In genomic region chrX:73914827-73915703, GRCm38 (mm10) we compare ENCODE assay signal across 8 mouse cellular contexts. TPM values are rescaled to one million over a fixed set of nuclear protein-coding genes. Genes with fewer than 3 reads are reported as not detected.
DNase-seq lines count a peak whose midpoint lies in the region; ATAC-seq and TF ChIP-seq lines count a peak whose summit lies in the region.

No protein-coding gene starts in this region.

- DNase-seq in B cell, adult 2 months: peak; percentile 80 to 88
- DNase-seq in heart, adult 9 months (ENCODE audit: low spot score in 2 of 2): peak; percentile 89 to 97
- DNase-seq in monocyte, adult 2 months (ENCODE audit: low read depth in 1 of 2, low spot score in 2 of 2): peak; percentile 74 to 87
- DNase-seq in splenic B cell, adult 2 months (ENCODE audit: low read depth, low spot score): peak; percentile 97

- peaks cover 51% of the 10 kb centered on the region for H3K4me1 ChIP-seq in bone marrow macrophage, adult 2 months (ENCODE audit: control insufficient read depth, insufficient read depth, low read length)
- H3K4me1 ChIP-seq in embryonic fibroblast, embryonic 13.5 days (ENCODE audit: control insufficient read depth, insufficient read depth, low read length): no peaks in the 10 kb centered on the region
- no peaks in the 10 kb centered on the region for H3K4me1 ChIP-seq in kidney, embryonic 14.5 days (ENCODE audit: control insufficient read depth, insufficient read depth, low read length)
- peaks cover 3% of the 10 kb centered on the region; the same call in 1 of the 2 replicates for H3K4me1 ChIP-seq in limb, embryonic 15.5 days

- H3K27me3 ChIP-seq in kidney, embryonic 14.5 days (ENCODE audit: control insufficient read depth, insufficient read depth, low read length): no peaks in the 10 kb centered on the region
- 0 out of 2 replicates have a peak, but pooled peaks cover 9% of the 10 kb centered on the region for H3K27me3 ChIP-seq in limb, embryonic 15.5 days
- H3K27me3 ChIP-seq in splenic B cell, adult 2 months (ENCODE audit: control insufficient read depth, insufficient read depth, low read length, poor library complexity, severe bottlenecking): no peaks in the 10 kb centered on the region

- H3K4me2 ChIP-seq in kidney, embryonic 14.5 days (replicated peaks; ENCODE audit: low read depth, low read length): peak overlapping the region; percentile 31
- peak overlapping the region; percentile 36 for H3K4me2 ChIP-seq in limb, embryonic 15.5 days

- no peak overlapping the region for H3K9ac ChIP-seq in kidney, embryonic 14.5 days (ENCODE audit: low read depth, low read length)
- H3K9ac ChIP-seq in limb, embryonic 15.5 days: no peak overlapping the region

- peaks cover 14% of the 10 kb centered on the region for H3K36me3 ChIP-seq in kidney, embryonic 14.5 days (ENCODE audit: control insufficient read depth, insufficient read depth, low read length)
- H3K36me3 ChIP-seq in limb, embryonic 15.5 days: peaks cover 21% of the 10 kb centered on the region; the same call in 1 of the 2 replicates
- H3K36me3 ChIP-seq in splenic B cell, adult 2 months (ENCODE audit: control insufficient read depth, insufficient read depth, low read length, poor library complexity, severe bottlenecking): no peaks in the 10 kb centered on the region

- H3K9me3 ChIP-seq in kidney, embryonic 14.5 days (ENCODE audit: control insufficient read depth, low read length): no peaks in the 10 kb centered on the region
- no peaks in the 10 kb centered on the region for H3K9me3 ChIP-seq in limb, embryonic 15.5 days

- ATAC-seq in kidney, embryonic 14.5 days (ENCODE audit: low FRiP score, low TSS enrichment): peak; percentile 97
- peak; percentile 93 for ATAC-seq in limb, embryonic 15.5 days (ENCODE audit: insufficient number of reproducible peaks, low FRiP score, low TSS enrichment, low read depth)

- peak overlapping the region; percentile 87 for H3K27ac ChIP-seq in bone marrow macrophage, adult 2 months (ENCODE audit: insufficient read depth, low read depth, low read length)
- H3K27ac ChIP-seq in embryonic fibroblast, embryonic 13.5 days (ENCODE audit: insufficient read depth, low read length): peak overlapping the region; percentile 45; the same call in 1 of the 2 replicates
- peak overlapping the region; percentile 59 for H3K27ac ChIP-seq in kidney, embryonic 14.5 days (ENCODE audit: low read depth, low read length)
- H3K27ac ChIP-seq in limb, embryonic 15.5 days: peak overlapping the region; percentile 80

- TF ChIP-seq POLR2A in bone marrow macrophage, adult 2 months (IDR thresholded peaks at IDR 0.05; ENCODE audit: borderline replicate concordance, low read depth, low read length): no peak
- TF ChIP-seq POLR2A in embryonic fibroblast, embryonic 13.5 days (IDR thresholded peaks at IDR 0.05; ENCODE audit: low read depth, low read length): peak; percentile 63

- H3K4me3 ChIP-seq in bone marrow macrophage, adult 2 months (ENCODE audit: insufficient read depth, low read length): peak overlapping the region; percentile 44
- H3K4me3 ChIP-seq in embryonic fibroblast, embryonic 13.5 days (ENCODE audit: insufficient read depth, low read length): no peak overlapping the region; the same call in 1 of the 2 replicates
- H3K4me3 ChIP-seq in kidney, embryonic 14.5 days (ENCODE audit: low read length): no peak overlapping the region; the same call in 1 of the 2 replicates
- peak overlapping the region; percentile 29 for H3K4me3 ChIP-seq in limb, embryonic 15.5 days

- TF ChIP-seq CTCF in bone marrow macrophage, adult 2 months (IDR thresholded peaks at IDR 0.05; ENCODE audit: low read depth, low read length): no peak
- TF ChIP-seq CTCF in embryonic fibroblast, embryonic 13.5 days (IDR thresholded peaks at IDR 0.05; ENCODE audit: borderline replicate concordance, insufficient read depth, low read length): no peak

- 38% methylated on average over 31 of the region's 31 CpGs for WGBS in kidney, embryonic 14.5 days
- WGBS in limb, embryonic 15.5 days: 28% methylated on average over 31 of the region's 31 CpGs

RNA-seq across cellular contexts. Expression of gene Arhgap4, which starts 6.6 kb away (rescaled TPM):
- 102 and 106 TPM in 2 replicates for polyA plus RNA-seq in bone marrow macrophage, adult 2 months (2012; ENCODE audit: insufficient read depth, insufficient read length, missing spikeins)
- polyA plus RNA-seq in embryonic fibroblast, embryonic 13.5 days (2011; ENCODE audit: insufficient read length, low read depth, missing spikeins): 0.40 and 0.72 TPM in 2 replicates
- 1.7 and 4.2 TPM in 2 replicates for polyA plus RNA-seq in kidney, embryonic 14.5 days (2014; fragmentation: Nextera tagmentation; extraction: Ambion mirVana)
- polyA plus RNA-seq in limb, embryonic 15.5 days (2015; fragmentation: Nextera tagmentation; extraction: Ambion mirVana): 3.3 and 3.6 TPM in 2 replicates

RNA-seq across cellular contexts. Expression of gene Naa10, which starts 6.7 kb away (rescaled TPM):
- polyA plus RNA-seq in bone marrow macrophage, adult 2 months (2012; ENCODE audit: insufficient read depth, insufficient read length, missing spikeins): 29.6 and 34.5 TPM in 2 replicates
- polyA plus RNA-seq in embryonic fibroblast, embryonic 13.5 days (2011; ENCODE audit: insufficient read length, low read depth, missing spikeins): 42.7 and 45.4 TPM in 2 replicates
- 140 and 168 TPM in 2 replicates for polyA plus RNA-seq in kidney, embryonic 14.5 days (2014; fragmentation: Nextera tagmentation; extraction: Ambion mirVana)
- polyA plus RNA-seq in limb, embryonic 15.5 days (2015; fragmentation: Nextera tagmentation; extraction: Ambion mirVana): 111 and 114 TPM in 2 replicates

RNA-seq across cellular contexts. Expression of gene Renbp, which starts 15.6 kb away (rescaled TPM):
- 162 and 175 TPM in 2 replicates for polyA plus RNA-seq in bone marrow macrophage, adult 2 months (2012; ENCODE audit: insufficient read depth, insufficient read length, missing spikeins)
- polyA plus RNA-seq in embryonic fibroblast, embryonic 13.5 days (2011; ENCODE audit: insufficient read length, low read depth, missing spikeins): 31.4 and 42.9 TPM in 2 replicates
- 36.9 and 38.8 TPM in 2 replicates for polyA plus RNA-seq in kidney, embryonic 14.5 days (2014; fragmentation: Nextera tagmentation; extraction: Ambion mirVana)
- 38.2 and 38.8 TPM in 2 replicates for polyA plus RNA-seq in limb, embryonic 15.5 days (2015; fragmentation: Nextera tagmentation; extraction: Ambion mirVana)

RNA-seq across cellular contexts. Expression of gene L1cam, which starts 19.2 kb away (rescaled TPM):
- polyA plus RNA-seq in bone marrow macrophage, adult 2 months (2012; ENCODE audit: insufficient read depth, insufficient read length, missing spikeins): 32.0 and 36.6 TPM in 2 replicates
- polyA plus RNA-seq in embryonic fibroblast, embryonic 13.5 days (2011; ENCODE audit: insufficient read length, low read depth, missing spikeins): 0.27 and 1.3 TPM in 2 replicates
- polyA plus RNA-seq in kidney, embryonic 14.5 days (2014; fragmentation: Nextera tagmentation; extraction: Ambion mirVana): 4.2 and 6.1 TPM in 2 replicates
- 3.9 and 4.0 TPM in 2 replicates for polyA plus RNA-seq in limb, embryonic 15.5 days (2015; fragmentation: Nextera tagmentation; extraction: Ambion mirVana)

RNA-seq across cellular contexts. Expression of gene Avpr2, which starts 23.2 kb away (rescaled TPM):
- not detected in 2 replicates for polyA plus RNA-seq in bone marrow macrophage, adult 2 months (2012; ENCODE audit: insufficient read depth, insufficient read length, missing spikeins)
- not detected in 2 replicates for polyA plus RNA-seq in embryonic fibroblast, embryonic 13.5 days (2011; ENCODE audit: insufficient read length, low read depth, missing spikeins)
- polyA plus RNA-seq in kidney, embryonic 14.5 days (2014; fragmentation: Nextera tagmentation; extraction: Ambion mirVana): 2.3 and 4.4 TPM in 2 replicates
- polyA plus RNA-seq in limb, embryonic 15.5 days (2015; fragmentation: Nextera tagmentation; extraction: Ambion mirVana): 0.24 and 0.26 TPM in 2 replicates

Comparison
In these comparisons a context has a peak if more than half of its experiments do, and no peak if none do; other contexts are left out.
1. H3K4me3 ChIP-seq: peak in bone marrow macrophage, adult 2 months (single experiment) and limb, embryonic 15.5 days (single experiment); none in embryonic fibroblast, embryonic 13.5 days (single experiment) and kidney, embryonic 14.5 days (single experiment).
2. RNA of gene Arhgap4, which starts 6.6 kb away (polyA plus RNA-seq): 102 to 106 TPM in bone marrow macrophage, adult 2 months; 1.7 to 4.2 TPM in kidney, embryonic 14.5 days, 3.3 to 3.6 TPM in limb, embryonic 15.5 days and 0.40 to 0.72 TPM in embryonic fibroblast, embryonic 13.5 days; every median in the first group is over 10 times any median in the second.
3. Peak in every context shown above with its lines, with median percentiles within 50 percentile points of each other: DNase-seq and H3K27ac ChIP-seq.